Mouse (Mus musculus): ENCODE results near the gene Mta2. TPM values are rescaled to one million over a fixed set of nuclear protein-coding genes. Genes with fewer than 3 reads are reported as not detected.

Gene Mta2
- polyA plus RNA-seq, 1 experiment from 2014 or later = 53.1 TPM

DNA sequence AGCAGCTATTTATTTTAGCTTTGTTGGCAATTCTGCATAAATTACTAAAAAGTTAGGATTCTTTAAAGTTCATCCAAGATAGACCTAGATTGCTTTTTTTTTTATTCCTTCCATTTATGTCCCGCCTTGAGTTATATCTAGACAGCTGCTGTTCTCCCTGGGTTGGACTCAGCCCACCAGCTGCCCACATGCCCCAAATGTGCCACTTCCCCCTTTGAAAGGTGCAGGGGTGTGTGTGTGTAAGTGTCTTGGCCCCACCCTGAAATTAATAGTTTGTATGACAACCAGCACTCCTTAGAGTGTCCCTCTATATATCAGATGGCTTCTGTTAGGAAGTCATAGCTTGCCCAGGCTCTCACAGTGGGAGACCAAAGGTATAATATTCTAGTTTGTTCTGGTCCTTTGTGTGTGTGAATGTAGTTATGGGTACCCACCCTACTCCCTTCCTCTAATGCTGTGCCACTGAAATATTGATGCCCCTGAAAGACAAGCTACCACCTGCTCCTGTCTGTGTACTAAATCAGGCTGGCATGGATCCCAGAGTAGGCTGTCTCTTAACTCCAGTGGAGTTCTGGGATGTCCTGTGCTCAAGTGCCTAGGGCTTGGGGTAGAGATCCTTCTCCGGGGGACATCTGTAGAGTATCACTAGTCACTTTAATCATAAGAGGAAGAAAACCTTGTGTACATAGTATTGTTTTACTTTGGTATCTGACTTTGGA is 39.9 kb downstream of the Mta2 start:
- ATAC-seq = no peak
- H3K9me3 ChIP-seq (ENCODE audit: control insufficient read depth) = no peaks in the 10 kb centered on the region
- peaks cover 27% of the 10 kb centered on the region for H3K4me1 ChIP-seq (replicated peaks; ENCODE audit: control insufficient read depth, insufficient read depth, low read length)
- H3K4me2 ChIP-seq (replicated peaks; ENCODE audit: low read depth) = no peak overlapping the region
- H3K9ac ChIP-seq (ENCODE audit: low read depth, low read length) = no peak overlapping the region
- no peak for TF ChIP-seq CTCF (IDR thresholded peaks at IDR 0.05; ENCODE audit: low read depth)
- H3K36me3 ChIP-seq (ENCODE audit: control insufficient read depth, insufficient read depth) = peaks cover 25% of the 10 kb centered on the region
- no peak overlapping the region for H3K4me3 ChIP-seq (ENCODE audit: low read depth, low read length)
- 45% methylated on average over 2 of the region's 2 CpGs for WGBS
- H3K27me3 ChIP-seq (replicated peaks; ENCODE audit: control insufficient read depth, insufficient read depth, low read length) = no peaks in the 10 kb centered on the region
- peak overlapping the region; percentile 89; the same call in 1 of the 2 replicates for H3K27ac ChIP-seq (ENCODE audit: low read depth, low read length)

GRCm38 (mm10) chr19:8982303-8983149 is 40.9 kb downstream of the Mta2 start:
- 42% methylated on average over 5 of the region's 5 CpGs for WGBS
- no peak for TF ChIP-seq CTCF (IDR thresholded peaks at IDR 0.05; ENCODE audit: low read depth)
- peaks cover 27% of the 10 kb centered on the region for H3K4me1 ChIP-seq (replicated peaks; ENCODE audit: control insufficient read depth, insufficient read depth, low read length)
- no peaks in the 10 kb centered on the region for H3K27me3 ChIP-seq (replicated peaks; ENCODE audit: control insufficient read depth, insufficient read depth, low read length)
- peaks cover 18% of the 10 kb centered on the region for H3K36me3 ChIP-seq (ENCODE audit: control insufficient read depth, insufficient read depth)
- H3K4me3 ChIP-seq (ENCODE audit: low read depth, low read length) = no peak overlapping the region
- peak overlapping the region; percentile 34 for H3K9ac ChIP-seq (ENCODE audit: low read depth, low read length)
- ATAC-seq = peak; percentile 85
- H3K9me3 ChIP-seq (ENCODE audit: control insufficient read depth) = no peaks in the 10 kb centered on the region
- H3K27ac ChIP-seq (ENCODE audit: low read depth, low read length) = peak overlapping the region; percentile 89
- H3K4me2 ChIP-seq (replicated peaks; ENCODE audit: low read depth) = peak overlapping the region; percentile 49

DNA sequence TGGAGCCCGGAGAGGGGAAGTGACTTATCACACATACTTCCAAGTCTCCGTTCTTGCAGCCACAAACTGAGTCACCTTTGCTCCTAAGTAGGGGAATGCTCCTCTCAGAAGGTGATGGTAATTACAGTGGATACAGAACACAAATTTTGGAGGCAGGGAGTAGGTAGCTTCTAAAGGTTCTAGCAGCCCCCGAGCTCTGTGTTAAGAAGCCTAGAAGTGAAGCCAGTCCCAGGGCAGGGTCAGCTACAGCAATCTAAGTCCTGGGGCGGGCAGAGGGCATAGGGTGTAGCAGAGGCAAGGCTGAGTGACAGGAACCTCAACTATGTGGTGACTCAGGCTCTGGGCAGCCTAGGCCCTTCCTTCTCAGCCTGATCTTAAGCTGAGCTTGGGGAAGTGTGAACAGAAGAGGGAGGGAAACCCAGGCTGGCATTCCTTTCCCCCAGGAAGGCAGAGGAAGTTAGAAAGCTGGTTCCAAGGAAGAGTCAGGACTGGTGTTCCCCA is 41.5 kb downstream of the Mta2 start:
- Histone ChIP-seq H3K36me3 (ENCODE audit: control insufficient read depth, insufficient read depth) (peaks cover 11% of the 10 kb centered on the region), H3K4me1 (replicated peaks; ENCODE audit: control insufficient read depth, insufficient read depth, low read length) (peaks cover 27% of the 10 kb centered on the region), H3K4me3 (ENCODE audit: low read depth, low read length) (no peak overlapping the region), H3K4me2 (replicated peaks; ENCODE audit: low read depth) (peak overlapping the region; percentile 49), H3K27me3 (replicated peaks; ENCODE audit: control insufficient read depth, insufficient read depth, low read length) (no peaks in the 10 kb centered on the region), H3K9me3 (ENCODE audit: control insufficient read depth) (no peaks in the 10 kb centered on the region), H3K9ac (ENCODE audit: low read depth, low read length) (peak overlapping the region; percentile 34), H3K27ac (ENCODE audit: low read depth, low read length) (peak overlapping the region; percentile 89)
- no peak for TF ChIP-seq CTCF (IDR thresholded peaks at IDR 0.05; ENCODE audit: low read depth)
- 19% methylated on average over 4 of the region's 4 CpGs for WGBS
- peak; percentile 89 for ATAC-seq

DNA sequence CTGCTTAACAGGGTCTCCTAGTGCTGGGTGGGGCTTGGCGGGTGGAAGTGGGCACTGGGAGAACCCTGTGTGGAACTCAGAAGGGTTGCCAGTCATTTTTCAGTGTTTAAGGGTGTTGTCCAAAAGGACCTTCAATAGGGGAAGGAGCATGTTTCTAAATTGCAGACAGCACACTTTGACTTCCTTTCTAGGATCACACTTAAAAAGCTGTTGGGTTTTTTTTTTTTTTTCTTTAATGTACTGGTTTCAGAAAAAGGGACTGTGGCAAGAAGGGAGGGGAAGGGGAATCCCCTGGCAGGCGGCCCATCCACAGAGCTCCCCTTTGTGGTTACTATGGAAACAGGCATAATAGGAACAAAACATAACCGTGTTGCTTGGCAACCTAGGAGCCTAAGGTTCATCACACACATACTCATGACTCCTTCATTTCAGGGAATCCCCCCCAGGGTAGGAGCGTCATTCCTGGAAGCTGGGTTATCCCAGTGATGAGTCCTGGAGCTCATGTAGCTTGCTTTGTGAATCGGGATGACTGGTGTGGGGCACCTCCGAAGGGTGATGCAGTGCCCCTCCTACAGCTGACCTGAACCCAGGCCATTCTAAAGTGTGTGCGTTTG is 42.7 kb downstream of the Mta2 start:
- H3K27me3 ChIP-seq (replicated peaks; ENCODE audit: control insufficient read depth, insufficient read depth, low read length) = no peaks in the 10 kb centered on the region
- TF ChIP-seq CTCF (IDR thresholded peaks at IDR 0.05; ENCODE audit: low read depth) = no peak
- no peak overlapping the region for H3K4me2 ChIP-seq (replicated peaks; ENCODE audit: low read depth)
- H3K4me1 ChIP-seq (replicated peaks; ENCODE audit: control insufficient read depth, insufficient read depth, low read length) = peaks cover 27% of the 10 kb centered on the region
- no peak overlapping the region for H3K4me3 ChIP-seq (ENCODE audit: low read depth, low read length)
- no peak overlapping the region for H3K9ac ChIP-seq (ENCODE audit: low read depth, low read length)
- no peaks in the 10 kb centered on the region for H3K36me3 ChIP-seq (ENCODE audit: control insufficient read depth, insufficient read depth)
- 15% methylated on average over 7 of the region's 7 CpGs for WGBS
- no peaks in the 10 kb centered on the region for H3K9me3 ChIP-seq (ENCODE audit: control insufficient read depth)
- peak overlapping the region; percentile 89; the same call in 1 of the 2 replicates for H3K27ac ChIP-seq (ENCODE audit: low read depth, low read length)
- ATAC-seq = peak; percentile 20

GRCm38 (mm10) chr19:8985891-8986290 is 44.2 kb downstream of the Mta2 start:
- ATAC-seq = no peak
- WGBS = 66% methylated on average over 5 of the region's 5 CpGs
- Histone ChIP-seq H3K4me3 (ENCODE audit: low read depth, low read length) (no peak overlapping the region), H3K27me3 (replicated peaks; ENCODE audit: control insufficient read depth, insufficient read depth, low read length) (no peaks in the 10 kb centered on the region), H3K9me3 (ENCODE audit: control insufficient read depth) (no peaks in the 10 kb centered on the region), H3K4me2 (replicated peaks; ENCODE audit: low read depth) (no peak overlapping the region), H3K9ac (ENCODE audit: low read depth, low read length) (no peak overlapping the region), H3K4me1 (replicated peaks; ENCODE audit: control insufficient read depth, insufficient read depth, low read length) (peaks cover 27% of the 10 kb centered on the region), H3K36me3 (ENCODE audit: control insufficient read depth, insufficient read depth) (no peaks in the 10 kb centered on the region), H3K27ac (ENCODE audit: low read depth, low read length) (no peak overlapping the region)
- no peak for TF ChIP-seq CTCF (IDR thresholded peaks at IDR 0.05; ENCODE audit: low read depth)

DNA sequence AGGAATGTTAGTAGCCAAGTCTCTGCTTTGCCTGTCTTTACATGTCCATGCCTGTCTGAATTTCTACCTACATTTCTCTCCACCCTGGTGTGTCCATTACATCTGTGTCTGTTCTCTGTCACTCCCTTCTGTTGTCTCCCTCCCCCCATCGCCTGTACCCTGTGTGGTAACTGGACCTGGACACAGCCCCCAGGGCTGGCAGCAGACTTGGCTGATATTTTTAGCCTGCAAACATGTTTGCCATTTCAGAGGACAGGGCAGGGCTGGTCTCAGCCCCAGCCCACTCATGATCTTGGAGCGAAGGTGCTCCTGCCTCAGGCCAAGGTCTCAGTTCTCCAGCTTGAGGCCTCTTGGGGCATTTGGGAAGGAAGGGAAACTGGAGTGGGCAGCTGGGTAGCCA is 46.1 kb downstream of the Mta2 start:
- Histone ChIP-seq H3K9ac (ENCODE audit: low read depth, low read length) (no peak overlapping the region), H3K4me3 (ENCODE audit: low read depth, low read length) (no peak overlapping the region), H3K27ac (ENCODE audit: low read depth, low read length) (no peak overlapping the region), H3K4me1 (replicated peaks; ENCODE audit: control insufficient read depth, insufficient read depth, low read length) (peaks cover 23% of the 10 kb centered on the region), H3K36me3 (ENCODE audit: control insufficient read depth, insufficient read depth) (no peaks in the 10 kb centered on the region), H3K9me3 (ENCODE audit: control insufficient read depth) (no peaks in the 10 kb centered on the region), H3K27me3 (replicated peaks; ENCODE audit: control insufficient read depth, insufficient read depth, low read length) (no peaks in the 10 kb centered on the region), H3K4me2 (replicated peaks; ENCODE audit: low read depth) (no peak overlapping the region)
- 64% methylated on average over 2 of the region's 2 CpGs for WGBS
- no peak for TF ChIP-seq CTCF (IDR thresholded peaks at IDR 0.05; ENCODE audit: low read depth)
- no peak for ATAC-seq

Measured in intestine, postnatal 0 days (tissue).